Mouse (Mus musculus): Measurements from ENCODE around the gene Gm49366.
"Not testable (repeated sequence)": the region's sequence is repeated elsewhere in the genome, so short reads cannot be mapped to it uniquely, and the experiment has no call there.

Gm49366 gene

GRCm38 (mm10) chr12:84033302-84033701 lies 5.4 kb upstream of the Gm49366 start:
- not testable (repeated sequence) for DNase-seq

- no peak for DNase-seq
These were observed 4.6 kb upstream of the Gm49366 start for GRCm38 (mm10) chr12:84034108-84034507.

GRCm38 (mm10) chr12:84038241-84038640 lies 494 bp upstream of the Gm49366 start, which contains the start of gene Acot4:
Acot4 (plus strand) TSS chr12:84038379.
- DNase-seq = not testable (repeated sequence)

- no peak for DNase-seq
These were observed 3.5 kb downstream of the Gm49366 start for GRCm38 (mm10) chr12:84042248-84042647.

DNA sequence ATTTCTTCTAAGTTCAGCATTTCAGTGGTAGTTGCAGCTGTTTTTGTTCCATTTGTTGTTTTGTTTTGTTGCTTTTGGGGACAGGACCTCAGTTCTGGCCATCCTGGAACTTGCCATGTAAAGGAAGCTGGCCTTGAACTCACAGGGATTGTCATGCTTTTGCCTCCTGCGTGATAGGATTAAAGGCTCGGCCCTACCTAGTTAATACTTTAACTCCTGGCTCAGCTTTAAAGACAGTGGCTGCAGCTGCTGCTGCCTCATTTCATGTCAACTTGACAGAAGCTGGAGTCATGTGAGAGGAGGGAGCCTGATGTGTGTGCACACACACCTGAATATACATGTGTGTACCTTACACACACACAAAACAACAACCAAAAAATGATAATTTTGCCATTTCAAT lies 5.3 kb downstream of the Gm49366 start:
- no peak for DNase-seq

DNA sequence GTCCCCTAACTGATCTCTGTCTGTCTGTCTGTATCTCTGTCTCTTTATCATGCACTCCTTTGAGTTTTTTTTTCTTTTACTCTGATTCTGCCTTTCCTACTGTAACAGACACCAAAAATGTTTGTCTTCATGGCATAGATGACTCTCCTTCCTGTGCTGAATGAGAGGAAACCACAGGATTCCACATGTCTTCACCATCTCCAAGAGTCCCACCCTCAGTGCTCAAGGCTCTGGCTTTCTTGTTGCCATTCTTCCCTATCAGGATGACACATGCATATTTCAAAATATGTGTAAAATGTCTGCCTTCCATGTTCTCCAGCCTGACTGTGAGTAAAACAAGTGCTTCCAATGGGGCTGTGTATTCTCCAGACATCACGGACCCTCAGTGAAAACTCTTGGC lies 8.2 kb downstream of the Gm49366 start:
- DNase-seq = no peak

DNA sequence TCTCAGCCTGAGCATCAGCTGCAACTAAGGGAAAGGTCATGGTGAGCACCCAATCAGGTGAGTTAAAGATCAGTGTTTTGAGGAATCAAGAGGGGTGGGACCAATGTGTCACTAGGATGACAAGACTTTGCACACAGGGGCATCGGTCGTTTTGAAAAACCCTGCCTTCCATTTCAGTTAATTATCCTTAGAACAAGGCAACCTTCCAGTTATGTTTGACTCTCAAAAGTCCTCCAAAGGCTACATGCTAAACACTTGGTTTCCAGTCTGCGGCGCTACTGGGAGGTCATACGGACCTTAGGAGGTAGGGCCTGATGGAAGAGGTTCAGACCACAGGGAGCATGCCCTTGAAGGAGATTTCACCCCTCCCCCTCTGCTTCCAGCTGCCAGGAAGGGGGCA lies 12.0 kb downstream of the Gm49366 start:
- DNase-seq = not testable (repeated sequence)

- DNase-seq = no peak
These were observed 13.3 kb downstream of the Gm49366 start, which contains the start of gene Acot3 for GRCm38 (mm10) chr12:84051937-84052474. Acot3 (plus strand) TSS chr12:84052144.

DNA sequence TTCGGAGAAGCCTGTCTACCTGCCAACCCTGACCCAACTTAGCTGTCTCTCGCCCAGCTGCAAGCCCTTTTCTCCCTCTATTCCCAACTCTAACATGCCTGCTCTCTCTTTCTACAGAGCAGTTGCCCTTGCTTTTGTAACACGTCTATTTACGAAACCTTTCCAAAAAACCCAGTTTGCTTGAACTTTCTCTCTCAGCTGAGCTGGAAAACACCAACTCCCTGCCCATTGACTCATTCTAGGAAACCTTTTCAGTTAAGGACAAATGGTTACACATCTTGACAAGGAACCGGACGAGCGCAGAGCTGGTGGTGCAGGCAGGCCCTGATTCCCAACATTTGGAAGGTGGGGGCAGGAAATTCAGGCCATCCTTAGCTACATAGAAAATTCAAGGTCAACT lies 13.9 kb downstream of the Gm49366 start:
- DNase-seq = no peak

- no peak for DNase-seq
These were observed 14.4 kb downstream of the Gm49366 start for GRCm38 (mm10) chr12:84053173-84053572.

GRCm38 (mm10) chr12:84053679-84054391 lies 15.1 kb downstream of the Gm49366 start:
- no peak for DNase-seq

- no peak for DNase-seq
These were observed 22.2 kb downstream of the Gm49366 start for GRCm38 (mm10) chr12:84060946-84061345.

- no peak for DNase-seq
These were observed 23.6 kb downstream of the Gm49366 start for GRCm38 (mm10) chr12:84062336-84062735.

DNA sequence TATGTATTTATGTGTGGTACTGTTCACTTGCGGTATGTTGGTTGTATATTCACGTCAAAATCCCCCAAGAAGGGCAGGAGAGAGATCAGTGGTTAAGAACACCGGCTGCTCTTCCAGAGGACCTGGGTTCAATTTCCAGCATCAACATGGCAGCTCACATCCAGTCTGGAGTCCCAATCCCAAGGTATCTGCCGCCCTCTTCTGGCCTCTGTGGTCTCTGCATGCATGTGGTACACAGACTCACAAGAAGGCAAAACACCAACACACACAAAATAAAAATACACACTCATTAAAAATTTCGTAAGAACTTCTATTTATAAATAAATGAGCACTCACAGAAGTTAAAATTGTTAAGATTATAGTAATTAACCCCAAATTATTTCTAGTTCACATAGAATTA lies 24.5 kb downstream of the Gm49366 start:
- DNase-seq = peak in 1 of 2 experiments; percentile 22

DNA sequence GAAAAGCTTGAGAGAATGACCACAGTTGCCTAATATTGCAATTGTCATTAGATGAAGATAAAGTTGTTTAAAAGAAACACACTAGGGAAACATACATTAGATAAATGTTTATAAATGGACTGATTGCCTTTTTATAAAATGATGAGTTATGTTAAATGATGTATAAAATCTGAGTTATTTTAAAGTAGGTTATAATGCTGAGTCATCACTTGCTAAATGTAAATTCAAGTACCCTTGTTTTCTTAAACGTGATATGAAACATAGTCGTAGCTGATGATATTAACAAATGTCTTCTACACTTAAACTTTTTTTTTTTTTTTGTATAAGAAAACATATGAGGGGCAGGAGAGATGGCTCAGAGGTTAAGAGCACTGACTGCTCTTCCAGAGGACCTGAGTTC lies 25.1 kb downstream of the Gm49366 start:
- DNase-seq = no peak

GRCm38 (mm10) chr12:84064621-84065020 lies 25.9 kb downstream of the Gm49366 start:
- DNase-seq = no peak

- DNase-seq = no peak
These were observed 29.0 kb downstream of the Gm49366 start for GRCm38 (mm10) chr12:84067752-84068151.

DNA sequence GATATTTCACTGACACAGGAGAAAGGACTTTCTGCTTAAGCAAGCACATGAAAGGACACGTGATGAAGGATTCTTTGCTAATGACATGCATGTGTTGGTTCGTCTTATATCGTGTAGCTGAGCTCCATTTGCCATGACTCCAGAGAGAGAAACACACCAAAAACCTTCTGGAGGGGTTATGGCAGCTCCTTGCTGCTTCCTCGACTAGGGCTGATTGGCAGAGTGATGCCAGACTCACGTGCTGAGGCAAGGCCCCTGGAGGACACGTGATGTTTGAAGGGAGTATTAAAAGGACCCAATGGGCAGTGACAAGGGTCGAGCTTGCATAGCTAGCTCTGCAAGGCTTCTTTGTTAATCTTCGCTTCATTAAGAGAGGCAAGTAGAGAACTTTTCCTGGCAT lies 29.6 kb downstream of the Gm49366 start:
- DNase-seq = no peak

- no peak for DNase-seq
These were observed 30.3 kb downstream of the Gm49366 start, which contains the start of gene Acot5 for GRCm38 (mm10) chr12:84068986-84069385. Acot5 (plus strand) TSS chr12:84069325.

DNA sequence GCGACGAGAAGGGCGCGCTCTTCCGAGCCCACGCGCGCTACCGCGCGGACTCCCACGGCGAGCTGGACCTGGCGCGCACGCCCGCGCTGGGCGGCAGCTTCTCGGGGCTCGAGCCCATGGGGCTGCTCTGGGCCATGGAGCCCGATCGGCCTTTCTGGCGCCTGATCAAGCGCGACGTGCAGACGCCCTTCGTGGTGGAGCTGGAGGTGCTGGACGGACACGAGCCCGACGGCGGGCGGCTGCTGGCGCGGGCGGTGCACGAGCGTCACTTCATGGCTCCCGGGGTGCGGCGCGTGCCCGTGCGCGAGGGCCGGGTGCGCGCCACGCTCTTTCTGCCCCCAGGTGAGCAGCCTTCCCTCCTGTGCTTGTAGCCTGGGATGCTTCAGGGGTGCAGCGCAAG lies 30.8 kb downstream of the Gm49366 start:
- peak; percentile 20 to 36 for DNase-seq

DNA sequence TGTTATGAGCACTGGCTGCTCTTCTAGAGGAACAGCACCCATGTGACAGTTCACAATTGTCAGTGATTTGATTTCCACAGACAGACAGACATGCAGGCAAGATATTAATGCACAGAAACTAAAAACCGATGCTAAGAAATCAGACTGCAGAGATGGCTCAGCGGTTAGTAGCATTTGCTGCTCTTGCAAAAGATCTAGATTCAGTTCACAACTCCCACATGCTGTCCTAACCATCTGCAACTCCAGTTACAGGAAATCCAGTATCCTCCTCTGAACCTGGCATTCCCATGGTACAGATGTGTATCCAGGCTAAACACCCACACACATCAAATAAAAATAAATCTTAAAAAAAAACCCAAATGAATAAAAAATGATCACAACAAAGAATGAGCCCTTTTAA lies 33.0 kb downstream of the Gm49366 start:
- no peak for DNase-seq

DNA sequence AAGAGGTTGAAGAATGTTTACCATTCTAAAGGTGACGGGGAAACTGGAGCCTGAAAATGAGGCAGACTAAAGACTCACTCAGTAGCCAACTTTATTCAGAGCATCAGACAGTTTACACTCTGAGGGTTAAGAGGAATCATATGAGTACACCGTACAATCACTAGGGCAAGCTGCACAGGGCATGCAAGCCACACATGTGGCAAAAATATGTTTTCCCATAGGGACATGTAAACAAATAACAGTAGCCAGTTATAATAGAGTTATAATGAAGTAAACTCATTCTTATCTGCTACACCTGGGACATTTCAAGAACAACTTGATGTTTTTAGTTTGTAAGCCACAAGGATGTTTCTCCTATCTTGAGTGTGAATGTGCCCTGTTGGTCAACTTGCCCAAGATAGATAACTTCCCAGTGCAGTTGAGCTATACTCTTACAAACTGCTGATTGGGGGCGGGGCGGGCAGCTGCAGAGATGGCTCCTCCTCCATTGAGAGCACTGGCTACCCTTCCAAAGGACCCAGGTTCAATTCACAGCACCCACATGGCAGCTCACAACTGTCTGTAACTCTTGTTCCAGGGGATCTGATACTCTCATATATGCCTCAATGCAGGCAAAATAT lies 38.7 kb downstream of the Gm49366 start:
- no peak for DNase-seq

DNA sequence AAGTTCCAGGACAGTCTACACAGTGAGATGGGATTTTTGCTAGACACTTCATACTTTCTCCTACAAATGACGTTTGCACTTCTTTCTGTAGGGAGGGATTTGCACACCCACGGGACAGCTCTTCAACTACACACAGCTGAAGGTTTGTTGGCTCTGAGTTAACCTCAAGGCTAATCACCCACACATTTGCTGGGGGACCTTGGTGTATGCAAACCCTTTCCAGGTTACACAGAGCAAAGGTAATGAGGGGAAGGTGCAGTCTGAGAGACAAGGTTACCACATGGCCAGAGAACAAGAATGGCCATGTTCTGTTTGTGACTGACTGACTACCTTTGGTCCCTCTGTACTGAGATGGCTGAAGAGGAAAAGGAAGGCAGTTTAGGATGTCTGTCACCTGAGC lies 45.1 kb downstream of the Gm49366 start:
- no peak for DNase-seq

- DNase-seq = no peak
These were observed 45.8 kb downstream of the Gm49366 start for GRCm38 (mm10) chr12:84084581-84084980.

Data from thymus, postnatal 36 days (tissue).